Mouse (Mus musculus) c-Kit-positive CD71-positive TER-119-negative erythroid progenitor cells, embryonic 14.5 days (primary cell): Measurements from ENCODE around the gene Ripor2.
A peak's percentile ranks its signal among the peaks of the same experiment; 100 is the strongest.

Experiments used
- DNase-seq: peaks from one replicate; pipeline ENCODE4 v3.0.0-alpha.2; 2013; ENCODE audit warnings: low read depth

Gene Ripor2

GRCm38 (mm10) chr13:24647444-24647843 is 65.5 kb downstream of the Ripor2 start:
- no peak for DNase-seq

- DNase-seq, result no peak
Measured at GRCm38 (mm10) chr13:24648027-24648426, 66.0 kb downstream of the Ripor2 start.

- DNase-seq, result no peak
Measured at GRCm38 (mm10) chr13:24648668-24649067, 66.7 kb downstream of the Ripor2 start.

GRCm38 (mm10) chr13:24649099-24649498 is 67.1 kb downstream of the Ripor2 start:
- no peak for DNase-seq

GRCm38 (mm10) chr13:24651018-24651417 is 69.0 kb downstream of the Ripor2 start:
- DNase-seq, result no peak

GRCm38 (mm10) chr13:24654919-24655635 is 73.1 kb downstream of the Ripor2 start:
- no peak for DNase-seq

GRCm38 (mm10) chr13:24656719-24657497 is 74.9 kb downstream of the Ripor2 start:
- no peak for DNase-seq

- DNase-seq, result no peak
Measured at GRCm38 (mm10) chr13:24666763-24667162, 84.8 kb downstream of the Ripor2 start.

- no peak for DNase-seq
Measured at GRCm38 (mm10) chr13:24668556-24668955, 86.6 kb downstream of the Ripor2 start.

- DNase-seq, result no peak
Measured at GRCm38 (mm10) chr13:24670676-24671075, 88.7 kb downstream of the Ripor2 start.

GRCm38 (mm10) chr13:24679027-24679680 is 97.2 kb downstream of the Ripor2 start:
- no peak for DNase-seq

GRCm38 (mm10) chr13:24680951-24681350 is 99.0 kb downstream of the Ripor2 start:
- DNase-seq, result no peak

- no peak for DNase-seq
Measured at GRCm38 (mm10) chr13:24682346-24682745, 100.4 kb downstream of the Ripor2 start.

- DNase-seq, result no peak
Measured at GRCm38 (mm10) chr13:24684503-24684902, 102.5 kb downstream of the Ripor2 start.

- DNase-seq, result no peak
Measured at GRCm38 (mm10) chr13:24685846-24686245, 103.9 kb downstream of the Ripor2 start.

- peak; percentile 82 for DNase-seq
Measured at GRCm38 (mm10) chr13:24686705-24687665, 105.0 kb downstream of the Ripor2 start.

GRCm38 (mm10) chr13:24693312-24693711 is 111.3 kb downstream of the Ripor2 start:
- no peak for DNase-seq

- no peak for DNase-seq
Measured at GRCm38 (mm10) chr13:24698746-24699145, 116.8 kb downstream of the Ripor2 start.

GRCm38 (mm10) chr13:24702128-24702527 is 120.1 kb downstream of the Ripor2 start:
- DNase-seq, result no peak

GRCm38 (mm10) chr13:24709656-24710396 is 127.8 kb downstream of the Ripor2 start:
- no peak for DNase-seq

GRCm38 (mm10) chr13:24710968-24711367 is 129.0 kb downstream of the Ripor2 start:
- no peak for DNase-seq
